In genomic region chr3:53381704-53382581, GRCm38 (mm10) we compare ENCODE assay signal across 22 mouse cellular contexts.
A peak's percentile ranks its signal among the peaks of the same experiment; 100 is the strongest.
DNase-seq lines count a peak whose midpoint lies in the region; ATAC-seq and TF ChIP-seq lines count a peak whose summit lies in the region.
"Had no signal": no experiment of that assay in that cellular context is flagged by ENCODE, and none has a peak within 500 bp of the region (broad histone marks: within the 10 kb centered on the region; RNA-seq: fewer than 3 reads in every experiment).

No protein-coding gene starts in this region.

- DNase-seq in kidney, adult 11 months, result no peak
- DNase-seq in retina, postnatal 1 day, result peak; percentile 27
- no peak for DNase-seq in retina, embryonic 14.5 days (ENCODE audit: low spot score)
- no peak for DNase-seq in limb, embryonic 14.5 days (ENCODE audit: low spot score)
- no peak for DNase-seq in cerebellum, postnatal 14 days
- DNase-seq in liver, result no peak
- DNase-seq: adrenal gland, postnatal 10 days; cerebellum, adult 2 months; heart, postnatal 10 days; kidney, adult 18-20 months; kidney, postnatal 14 days; layer of hippocampus, postnatal 36 days; thymus, postnatal 25 days had no signal

- no peak overlapping the region for H3K9ac ChIP-seq in kidney, embryonic 14.5 days (ENCODE audit: low read depth, low read length)
- no peak overlapping the region for H3K9ac ChIP-seq in limb, embryonic 14.5 days (ENCODE audit: low read depth, low read length, severe bottlenecking)
- H3K9ac ChIP-seq: forebrain, embryonic 15.5 days; heart, embryonic 12.5 days; limb, embryonic 15.5 days; liver, embryonic 15.5 days; stomach, embryonic 15.5 days had no signal

- no peaks in the 10 kb centered on the region for H3K36me3 ChIP-seq in kidney, embryonic 14.5 days (ENCODE audit: control insufficient read depth, insufficient read depth, low read length)
- H3K36me3 ChIP-seq in limb, embryonic 14.5 days (ENCODE audit: control insufficient read depth, insufficient read depth, low read length), result no peaks in the 10 kb centered on the region
- H3K36me3 ChIP-seq: embryonic facial prominence, embryonic 10.5 days; forebrain, embryonic 15.5 days; heart, embryonic 12.5 days; limb, embryonic 15.5 days; liver, embryonic 15.5 days; stomach, embryonic 15.5 days had no signal

- no peak for TF ChIP-seq POLR2A in limb, embryonic 14.5 days (IDR thresholded peaks at IDR 0.05; ENCODE audit: borderline replicate concordance, extremely low read depth, insufficient read depth, insufficient read length)

- H3K27me3 ChIP-seq in kidney, embryonic 14.5 days (ENCODE audit: control insufficient read depth, insufficient read depth, low read length), result no peaks in the 10 kb centered on the region
- H3K27me3 ChIP-seq in limb, embryonic 14.5 days (ENCODE audit: control insufficient read depth, insufficient read depth, low read length), result no peaks in the 10 kb centered on the region
- H3K27me3 ChIP-seq: forebrain, embryonic 15.5 days; heart, embryonic 12.5 days; limb, embryonic 15.5 days; liver, embryonic 15.5 days; stomach, embryonic 15.5 days had no signal

- H3K9me3 ChIP-seq in kidney, embryonic 14.5 days (ENCODE audit: control insufficient read depth, low read length), result peaks cover 3% of the 10 kb centered on the region; the same call in 1 of the 2 replicates
- H3K9me3 ChIP-seq in limb, embryonic 14.5 days (ENCODE audit: control insufficient read depth, low read length), result no peaks in the 10 kb centered on the region
- H3K9me3 ChIP-seq: embryonic facial prominence, embryonic 10.5 days; forebrain, embryonic 15.5 days; limb, embryonic 15.5 days; liver, embryonic 15.5 days; stomach, embryonic 15.5 days had no signal

- H3K4me1 ChIP-seq in kidney, embryonic 14.5 days (ENCODE audit: control insufficient read depth, insufficient read depth, low read length), result no peaks in the 10 kb centered on the region
- H3K4me1 ChIP-seq in limb, embryonic 14.5 days (ENCODE audit: control insufficient read depth, insufficient read depth, low read length), result peaks cover 20% of the 10 kb centered on the region
- H3K4me1 ChIP-seq: heart, embryonic 12.5 days; liver, embryonic 15.5 days; stomach, embryonic 15.5 days had no signal

- WGBS in kidney, embryonic 14.5 days, result 48% methylated on average over 14 of the region's 14 CpGs
- 51% methylated on average over 14 of the region's 14 CpGs for WGBS in limb, embryonic 14.5 days

- 0 out of 2 replicates have a peak, but pooled peaks have one; percentile 49 for ATAC-seq in kidney, embryonic 14.5 days (ENCODE audit: low FRiP score, low TSS enrichment)
- 0 out of 2 replicates have a peak, but pooled peaks have one; percentile 37 for ATAC-seq in limb, embryonic 14.5 days (ENCODE audit: low FRiP score, low read depth)
- ATAC-seq: forebrain, embryonic 15.5 days; midbrain, embryonic 16.5 days had no signal

- H3K27ac ChIP-seq in kidney, embryonic 14.5 days (ENCODE audit: low read depth, low read length), result no peak overlapping the region
- no peak overlapping the region for H3K27ac ChIP-seq in limb, embryonic 14.5 days (replicated peaks; ENCODE audit: low read depth, low read length)
- H3K27ac ChIP-seq: embryonic facial prominence, embryonic 10.5 days; forebrain, embryonic 15.5 days; limb, embryonic 15.5 days; liver, embryonic 15.5 days; macrophage; stomach, embryonic 15.5 days had no signal

- H3K4me3 ChIP-seq in kidney, embryonic 14.5 days (ENCODE audit: low read length), result no peak overlapping the region
- no peak overlapping the region for H3K4me3 ChIP-seq in limb, embryonic 14.5 days (replicated peaks; ENCODE audit: low read length)
- H3K4me3 ChIP-seq: embryonic facial prominence, embryonic 10.5 days; forebrain, embryonic 15.5 days; heart, embryonic 12.5 days; limb, embryonic 15.5 days; liver, embryonic 15.5 days; stomach, embryonic 15.5 days had no signal

- H3K4me2 ChIP-seq in kidney, embryonic 14.5 days (replicated peaks; ENCODE audit: low read depth, low read length), result no peak overlapping the region
- H3K4me2 ChIP-seq in limb, embryonic 14.5 days (replicated peaks; ENCODE audit: low read depth, low read length, severe bottlenecking), result no peak overlapping the region
- H3K4me2 ChIP-seq: forebrain, embryonic 15.5 days; heart, embryonic 12.5 days; limb, embryonic 15.5 days; liver, embryonic 15.5 days; stomach, embryonic 15.5 days had no signal
